Mouse (Mus musculus): ENCODE data around the gene Esp4. TPM values are rescaled to one million over a fixed set of nuclear protein-coding genes. Genes with fewer than 3 reads are reported as not detected.

Esp4 gene
- total RNA-seq (2023), result not detected

DNA sequence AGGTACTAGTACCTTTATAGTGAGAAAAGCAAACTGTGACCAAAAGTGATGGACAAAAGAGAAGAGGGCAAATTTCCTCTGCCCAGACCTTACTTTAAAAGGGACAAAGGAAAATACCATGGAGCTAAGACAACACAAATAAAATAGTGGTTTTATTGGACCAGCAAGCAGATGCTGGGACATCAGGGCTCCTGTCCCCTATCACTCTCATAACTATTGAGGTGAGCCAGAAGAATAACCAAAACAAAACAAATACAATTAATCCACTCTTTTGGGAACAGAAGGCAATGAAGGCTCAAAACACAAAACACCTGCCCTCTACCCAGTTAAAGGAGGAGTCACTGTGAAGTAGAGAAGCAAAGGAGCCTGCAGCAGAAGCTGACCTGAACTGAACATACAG, at the start of gene Esp4:
Esp4 (plus strand) TSS at position 301 of the 400 bp plus-strand sequence.

DNA sequence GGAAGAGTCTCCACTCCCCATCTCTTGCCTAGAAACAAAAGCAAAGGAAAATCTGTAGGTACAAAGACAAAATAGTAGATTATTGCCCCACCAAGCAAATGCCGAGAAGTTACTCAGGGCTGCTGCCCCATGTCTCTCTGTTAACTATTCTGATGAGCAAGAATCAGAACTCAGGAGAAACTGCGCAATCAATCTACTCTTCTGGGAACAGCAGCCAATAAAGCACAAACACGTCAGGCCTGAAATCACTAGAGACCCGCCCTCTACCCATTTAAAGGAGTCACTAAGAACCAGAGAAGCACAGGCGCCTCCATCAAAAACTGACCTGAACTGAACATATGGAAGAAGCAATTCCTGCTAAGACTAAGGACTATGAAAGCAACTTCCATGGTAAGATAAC, 37.2 kb upstream of the Esp4 start, which contains the start of gene Esp6:
Esp6 (plus strand) TSS at position 301 of the 400 bp plus-strand sequence.

DNA sequence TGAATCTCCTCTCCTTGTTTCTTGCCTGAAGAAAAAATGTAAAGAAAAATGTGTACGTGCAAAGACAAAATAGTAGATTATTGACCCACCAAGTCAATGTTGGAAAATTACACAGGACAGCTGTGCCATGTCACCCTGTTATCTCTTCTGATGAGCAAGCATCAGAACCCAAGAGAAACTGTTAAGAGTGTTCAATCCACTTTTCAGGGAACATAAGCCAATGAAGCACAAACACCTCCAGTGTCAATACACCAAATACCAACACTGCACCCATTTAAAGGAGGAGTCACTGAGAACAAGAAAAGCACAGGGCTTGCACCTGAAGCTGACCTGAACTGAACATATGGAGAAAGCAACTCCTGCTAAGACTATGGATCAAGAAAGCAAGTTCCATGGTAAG, 33.4 kb downstream of the Esp4 start, which contains the start of gene Esp3:
Esp3 (plus strand) TSS at position 301 of the 400 bp plus-strand sequence.

Other genes starting within 250 kb of the Esp4 start
- not detected for gene Esp8, start 78.6 kb upstream of the Esp4 start, total RNA-seq (2023)
- gene Esp6, start 37.1 kb upstream of the Esp4 start, total RNA-seq (2023), result not detected
- not detected for gene Esp3, start 33.5 kb downstream of the Esp4 start, total RNA-seq (2023)
- not detected for gene Esp1, start 128.5 kb downstream of the Esp4 start, total RNA-seq (2023)
- not detected for gene Crisp2, start 208.4 kb downstream of the Esp4 start, total RNA-seq (2023)
- not detected for gene Rhag, start 212.5 kb downstream of the Esp4 start, total RNA-seq (2023)

All from monocyte, adult 59 days (primary cell).